Mouse (Mus musculus): ENCODE results near the gene 1600014C23Rik.

1600014C23Rik gene

GRCm38 (mm10) chr17:45733735-45734301 is at the start of gene 1600014C23Rik:
Gene 1600014C23Rik (minus strand): TSS chr17:45733844.
- 0 out of 2 replicates have a peak, but pooled peaks have one; percentile 11 for ATAC-seq (ENCODE audit: low TSS enrichment)

- ATAC-seq (ENCODE audit: low TSS enrichment) = no peak
Observed at GRCm38 (mm10) chr17:45778446-45778845, 44.8 kb upstream of the 1600014C23Rik start.

GRCm38 (mm10) chr17:45777431-45777830 is 43.8 kb upstream of the 1600014C23Rik start:
- ATAC-seq (ENCODE audit: low TSS enrichment) = no peak

- ATAC-seq (ENCODE audit: low TSS enrichment) = no peak
Observed at GRCm38 (mm10) chr17:45776185-45776584, 42.5 kb upstream of the 1600014C23Rik start.

- no peak for ATAC-seq (ENCODE audit: low TSS enrichment)
Observed at GRCm38 (mm10) chr17:45775468-45775867, 41.8 kb upstream of the 1600014C23Rik start.

- no peak for ATAC-seq (ENCODE audit: low TSS enrichment)
Observed at GRCm38 (mm10) chr17:45772566-45772965, 38.9 kb upstream of the 1600014C23Rik start.

GRCm38 (mm10) chr17:45772096-45772495 is 38.5 kb upstream of the 1600014C23Rik start:
- no peak for ATAC-seq (ENCODE audit: low TSS enrichment)

- ATAC-seq (ENCODE audit: low TSS enrichment) = peak; percentile 60; the same call in 1 of the 2 replicates
Observed at GRCm38 (mm10) chr17:45770441-45770840, 36.8 kb upstream of the 1600014C23Rik start.

GRCm38 (mm10) chr17:45769821-45770220 is 36.2 kb upstream of the 1600014C23Rik start:
- no peak for ATAC-seq (ENCODE audit: low TSS enrichment)

- no peak for ATAC-seq (ENCODE audit: low TSS enrichment)
Observed at GRCm38 (mm10) chr17:45767536-45768146, 34.0 kb upstream of the 1600014C23Rik start.

GRCm38 (mm10) chr17:45766735-45767535 is 33.3 kb upstream of the 1600014C23Rik start:
- peak; percentile 60 for ATAC-seq (ENCODE audit: low TSS enrichment)

- ATAC-seq (ENCODE audit: low TSS enrichment) = no peak
Observed at GRCm38 (mm10) chr17:45765914-45766313, 32.3 kb upstream of the 1600014C23Rik start.

GRCm38 (mm10) chr17:45763188-45763587 is 29.5 kb upstream of the 1600014C23Rik start:
- ATAC-seq (ENCODE audit: low TSS enrichment) = no peak

- ATAC-seq (ENCODE audit: low TSS enrichment) = peak; percentile 41; the same call in 1 of the 2 replicates
Observed at GRCm38 (mm10) chr17:45761902-45762301, 28.3 kb upstream of the 1600014C23Rik start.

- ATAC-seq (ENCODE audit: low TSS enrichment) = peak; percentile 23; the same call in 1 of the 2 replicates
Observed at GRCm38 (mm10) chr17:45760965-45761645, 27.5 kb upstream of the 1600014C23Rik start.

GRCm38 (mm10) chr17:45759751-45760150 is 26.1 kb upstream of the 1600014C23Rik start:
- ATAC-seq (ENCODE audit: low TSS enrichment) = no peak

GRCm38 (mm10) chr17:45758808-45759207 is 25.2 kb upstream of the 1600014C23Rik start:
- ATAC-seq (ENCODE audit: low TSS enrichment) = no peak

GRCm38 (mm10) chr17:45757932-45758331 is 24.3 kb upstream of the 1600014C23Rik start:
- ATAC-seq (ENCODE audit: low TSS enrichment) = no peak

GRCm38 (mm10) chr17:45756831-45757230 is 23.2 kb upstream of the 1600014C23Rik start:
- no peak for ATAC-seq (ENCODE audit: low TSS enrichment)

- ATAC-seq (ENCODE audit: low TSS enrichment) = no peak
Observed at GRCm38 (mm10) chr17:45756391-45756790, 22.7 kb upstream of the 1600014C23Rik start.

GRCm38 (mm10) chr17:45754186-45754862 is 20.7 kb upstream of the 1600014C23Rik start:
- peak; percentile 69 for ATAC-seq (ENCODE audit: low TSS enrichment)

All from frontal cortex, adult (tissue).